Mouse (Mus musculus): ENCODE measurements around the gene Fam78b.

GRCm38 (mm10) chr1:166978611-166979010 is 22.6 kb upstream of the Fam78b start:
- TF ChIP-seq HCFC1 (IDR thresholded peaks at IDR 0.05; ENCODE audit: borderline replicate concordance, insufficient read depth, low read length) (no peak), MAFK (IDR thresholded peaks at IDR 0.05; ENCODE audit: insufficient read depth, low read depth, low read length) (no peak), CHD2 (IDR thresholded peaks at IDR 0.05; ENCODE audit: low read depth, low read length) (no peak), ZC3H11A (IDR thresholded peaks at IDR 0.05; ENCODE audit: borderline replicate concordance, low read depth, low read length) (no peak)
